Mouse (Mus musculus): Measurements from ENCODE around the gene Lrrc7. TPM values are rescaled to one million over a fixed set of nuclear protein-coding genes. Genes with fewer than 3 reads are reported as not detected.

Lrrc7 gene
- polyA plus RNA-seq, 1 experiment from 2014 or later = 0.13 TPM

- no peaks in the 10 kb centered on the region for H3K36me3 ChIP-seq (ENCODE audit: control insufficient read depth, insufficient read depth, low read length)
- no peak for ATAC-seq (replicated peaks; ENCODE audit: insufficient number of reproducible peaks, low FRiP score, low TSS enrichment)
- WGBS (ENCODE audit: insufficient replicate concordance) = 62% methylated on average over 1 of the region's 1 CpGs
- no peaks in the 10 kb centered on the region for H3K27me3 ChIP-seq (ENCODE audit: control insufficient read depth, insufficient read depth, low read length)
- no peak overlapping the region for H3K4me3 ChIP-seq (ENCODE audit: low read depth, low read length)
- no peak overlapping the region for H3K4me2 ChIP-seq
- no peaks in the 10 kb centered on the region for H3K4me1 ChIP-seq (ENCODE audit: control insufficient read depth, insufficient read depth, low read length)
- no peaks in the 10 kb centered on the region for H3K9me3 ChIP-seq (replicated peaks; ENCODE audit: control insufficient read depth, low read length)
- no peak overlapping the region for H3K27ac ChIP-seq (ENCODE audit: low read depth, low read length)
- no peak overlapping the region for H3K9ac ChIP-seq (ENCODE audit: low read depth, low read length)
These were observed 291.1 kb downstream of the Lrrc7 start for GRCm38 (mm10) chr3:158270887-158271286.

GRCm38 (mm10) chr3:158252576-158252975 lies 309.4 kb downstream of the Lrrc7 start:
- no peaks in the 10 kb centered on the region for H3K36me3 ChIP-seq (ENCODE audit: control insufficient read depth, insufficient read depth, low read length)
- H3K4me2 ChIP-seq = no peak overlapping the region
- no peak overlapping the region for H3K4me3 ChIP-seq (ENCODE audit: low read depth, low read length)
- H3K27ac ChIP-seq (ENCODE audit: low read depth, low read length) = no peak overlapping the region
- no peaks in the 10 kb centered on the region for H3K27me3 ChIP-seq (ENCODE audit: control insufficient read depth, insufficient read depth, low read length)
- no peaks in the 10 kb centered on the region for H3K9me3 ChIP-seq (replicated peaks; ENCODE audit: control insufficient read depth, low read length)
- no peak overlapping the region for H3K9ac ChIP-seq (ENCODE audit: low read depth, low read length)
- no peak; the same call in 1 of the 2 replicates for ATAC-seq (replicated peaks; ENCODE audit: insufficient number of reproducible peaks, low FRiP score, low TSS enrichment)
- no peaks in the 10 kb centered on the region for H3K4me1 ChIP-seq (ENCODE audit: control insufficient read depth, insufficient read depth, low read length)

- no peaks in the 10 kb centered on the region for H3K4me1 ChIP-seq (ENCODE audit: control insufficient read depth, insufficient read depth, low read length)
- H3K9ac ChIP-seq (ENCODE audit: low read depth, low read length) = no peak overlapping the region
- ATAC-seq (replicated peaks; ENCODE audit: insufficient number of reproducible peaks, low FRiP score, low TSS enrichment) = no peak
- no peak overlapping the region for H3K4me3 ChIP-seq (ENCODE audit: low read depth, low read length)
- H3K36me3 ChIP-seq (ENCODE audit: control insufficient read depth, insufficient read depth, low read length) = no peaks in the 10 kb centered on the region
- WGBS (ENCODE audit: insufficient replicate concordance) = 78% methylated on average over 1 of the region's 1 CpGs
- H3K9me3 ChIP-seq (replicated peaks; ENCODE audit: control insufficient read depth, low read length) = no peaks in the 10 kb centered on the region
- H3K27me3 ChIP-seq (ENCODE audit: control insufficient read depth, insufficient read depth, low read length) = no peaks in the 10 kb centered on the region
- H3K27ac ChIP-seq (ENCODE audit: low read depth, low read length) = no peak overlapping the region
- no peak overlapping the region for H3K4me2 ChIP-seq
These were observed 314.3 kb downstream of the Lrrc7 start for GRCm38 (mm10) chr3:158247672-158248071.

GRCm38 (mm10) chr3:158210657-158211056 lies 351.4 kb downstream of the Lrrc7 start:
- H3K9ac ChIP-seq (ENCODE audit: low read depth, low read length) = no peak overlapping the region
- ATAC-seq (replicated peaks; ENCODE audit: insufficient number of reproducible peaks, low FRiP score, low TSS enrichment) = no peak
- no peaks in the 10 kb centered on the region for H3K27me3 ChIP-seq (ENCODE audit: control insufficient read depth, insufficient read depth, low read length)

GRCm38 (mm10) chr3:158210026-158210425 lies 352.0 kb downstream of the Lrrc7 start:
- ATAC-seq (replicated peaks; ENCODE audit: insufficient number of reproducible peaks, low FRiP score, low TSS enrichment) = no peak
- Histone ChIP-seq H3K9me3 (replicated peaks; ENCODE audit: control insufficient read depth, low read length) (no peaks in the 10 kb centered on the region), H3K27ac (ENCODE audit: low read depth, low read length) (no peak overlapping the region), H3K4me1 (ENCODE audit: control insufficient read depth, insufficient read depth, low read length) (no peaks in the 10 kb centered on the region), H3K36me3 (ENCODE audit: control insufficient read depth, insufficient read depth, low read length) (no peaks in the 10 kb centered on the region), H3K27me3 (ENCODE audit: control insufficient read depth, insufficient read depth, low read length) (no peaks in the 10 kb centered on the region), H3K9ac (ENCODE audit: low read depth, low read length) (no peak overlapping the region), H3K4me2 (no peak overlapping the region), H3K4me3 (ENCODE audit: low read depth, low read length) (no peak overlapping the region)
- under 1% methylated on average over 2 of the region's 2 CpGs for WGBS (ENCODE audit: insufficient replicate concordance)

More at GRCm38 (mm10) chr3:158210657-158211056, 351.4 kb downstream of the Lrrc7 start:
- Histone ChIP-seq H3K4me3 (ENCODE audit: low read depth, low read length) (no peak overlapping the region), H3K27ac (ENCODE audit: low read depth, low read length) (no peak overlapping the region), H3K36me3 (ENCODE audit: control insufficient read depth, insufficient read depth, low read length) (no peaks in the 10 kb centered on the region), H3K4me2 (no peak overlapping the region), H3K4me1 (ENCODE audit: control insufficient read depth, insufficient read depth, low read length) (no peaks in the 10 kb centered on the region), H3K9me3 (replicated peaks; ENCODE audit: control insufficient read depth, low read length) (no peaks in the 10 kb centered on the region)
- 77% methylated on average over 2 of the region's 2 CpGs for WGBS (ENCODE audit: insufficient replicate concordance)

- WGBS (ENCODE audit: insufficient replicate concordance) = 57% methylated on average over 2 of the region's 2 CpGs
- ATAC-seq (replicated peaks; ENCODE audit: insufficient number of reproducible peaks, low FRiP score, low TSS enrichment) = no peak
- no peak overlapping the region for H3K27ac ChIP-seq (ENCODE audit: low read depth, low read length)
These were observed 354.2 kb downstream of the Lrrc7 start for GRCm38 (mm10) chr3:158207840-158208239.

GRCm38 (mm10) chr3:158202776-158203175 lies 359.2 kb downstream of the Lrrc7 start:
- WGBS (ENCODE audit: insufficient replicate concordance) = 77% methylated on average over 3 of the region's 3 CpGs
- H3K36me3 ChIP-seq (ENCODE audit: control insufficient read depth, insufficient read depth, low read length) = no peaks in the 10 kb centered on the region
- no peak overlapping the region for H3K4me3 ChIP-seq (ENCODE audit: low read depth, low read length)
- H3K27ac ChIP-seq (ENCODE audit: low read depth, low read length) = no peak overlapping the region
- no peak overlapping the region for H3K4me2 ChIP-seq
- H3K4me1 ChIP-seq (ENCODE audit: control insufficient read depth, insufficient read depth, low read length) = no peaks in the 10 kb centered on the region
- no peak overlapping the region for H3K9ac ChIP-seq (ENCODE audit: low read depth, low read length)
- no peak for ATAC-seq (replicated peaks; ENCODE audit: insufficient number of reproducible peaks, low FRiP score, low TSS enrichment)
- H3K9me3 ChIP-seq (replicated peaks; ENCODE audit: control insufficient read depth, low read length) = no peaks in the 10 kb centered on the region
- H3K27me3 ChIP-seq (ENCODE audit: control insufficient read depth, insufficient read depth, low read length) = no peaks in the 10 kb centered on the region

More at GRCm38 (mm10) chr3:158207840-158208239, 354.2 kb downstream of the Lrrc7 start:
- Histone ChIP-seq H3K9me3 (replicated peaks; ENCODE audit: control insufficient read depth, low read length) (no peaks in the 10 kb centered on the region), H3K9ac (ENCODE audit: low read depth, low read length) (no peak overlapping the region), H3K4me3 (ENCODE audit: low read depth, low read length) (no peak overlapping the region), H3K27me3 (ENCODE audit: control insufficient read depth, insufficient read depth, low read length) (no peaks in the 10 kb centered on the region), H3K36me3 (ENCODE audit: control insufficient read depth, insufficient read depth, low read length) (no peaks in the 10 kb centered on the region), H3K4me1 (ENCODE audit: control insufficient read depth, insufficient read depth, low read length) (no peaks in the 10 kb centered on the region), H3K4me2 (no peak overlapping the region)

GRCm38 (mm10) chr3:158195426-158195825 lies 366.6 kb downstream of the Lrrc7 start:
- Histone ChIP-seq H3K27ac (ENCODE audit: low read depth, low read length) (no peak overlapping the region), H3K4me1 (ENCODE audit: control insufficient read depth, insufficient read depth, low read length) (no peaks in the 10 kb centered on the region), H3K9me3 (replicated peaks; ENCODE audit: control insufficient read depth, low read length) (no peaks in the 10 kb centered on the region), H3K4me2 (no peak overlapping the region), H3K9ac (ENCODE audit: low read depth, low read length) (no peak overlapping the region), H3K27me3 (ENCODE audit: control insufficient read depth, insufficient read depth, low read length) (no peaks in the 10 kb centered on the region), H3K36me3 (ENCODE audit: control insufficient read depth, insufficient read depth, low read length) (no peaks in the 10 kb centered on the region), H3K4me3 (ENCODE audit: low read depth, low read length) (no peak overlapping the region)
- ATAC-seq (replicated peaks; ENCODE audit: insufficient number of reproducible peaks, low FRiP score, low TSS enrichment) = no peak

GRCm38 (mm10) chr3:158193229-158193628 lies 368.8 kb downstream of the Lrrc7 start:
- Histone ChIP-seq H3K36me3 (ENCODE audit: control insufficient read depth, insufficient read depth, low read length) (no peaks in the 10 kb centered on the region), H3K27me3 (ENCODE audit: control insufficient read depth, insufficient read depth, low read length) (no peaks in the 10 kb centered on the region), H3K9ac (ENCODE audit: low read depth, low read length) (no peak overlapping the region), H3K4me2 (no peak overlapping the region), H3K9me3 (replicated peaks; ENCODE audit: control insufficient read depth, low read length) (no peaks in the 10 kb centered on the region), H3K4me1 (ENCODE audit: control insufficient read depth, insufficient read depth, low read length) (no peaks in the 10 kb centered on the region), H3K27ac (ENCODE audit: low read depth, low read length) (no peak overlapping the region), H3K4me3 (ENCODE audit: low read depth, low read length) (no peak overlapping the region)
- WGBS (ENCODE audit: insufficient replicate concordance) = 58% methylated on average over 1 of the region's 1 CpGs
- no peak for ATAC-seq (replicated peaks; ENCODE audit: insufficient number of reproducible peaks, low FRiP score, low TSS enrichment)
